Comparison of ENCODE assay signal across 8 mouse cellular contexts in genomic region chr4:147809292-147809965, GRCm38 (mm10). TPM values are rescaled to one million over a fixed set of nuclear protein-coding genes. Genes with fewer than 3 reads are reported as not detected.
DNase-seq lines count a peak whose midpoint lies in the region; ATAC-seq and TF ChIP-seq lines count a peak whose summit lies in the region.
"Not testable (repeated sequence)": the region's sequence is repeated elsewhere in the genome, so short reads cannot be mapped to it uniquely, and the experiment has no call there.

Gene Zfp984, minus strand, starts transcription at chr4:147809788.

- peak within 1 kb of the TSS; percentile 63 for H3K9ac ChIP-seq in ES-E14 (ENCODE audit: insufficient read depth, low read depth, low read length, poor library complexity, severe bottlenecking)
- peak within 1 kb of the TSS; percentile 68 for H3K9ac ChIP-seq in hindbrain, embryonic 13.5 days
- H3K9ac ChIP-seq in neural tube, embryonic 13.5 days = peak within 1 kb of the TSS; percentile 68

- ATAC-seq in hindbrain, embryonic 13.5 days (ENCODE audit: low FRiP score); neural tube, embryonic 13.5 days (ENCODE audit: low read depth): not testable (repeated sequence)

- H3K9me3 ChIP-seq in ES-E14 (ENCODE audit: control insufficient read depth, insufficient read depth, low read depth, low read length); hindbrain, embryonic 13.5 days; neural tube, embryonic 13.5 days: not testable (repeated sequence)

- TF ChIP-seq CTCF in thymus, adult 2 months (IDR thresholded peaks at IDR 0.05; ENCODE audit: borderline replicate concordance, control insufficient read depth, extremely low read depth, insufficient read depth, low read length, poor library complexity) = not testable (repeated sequence)

- TF ChIP-seq POLR2A in thymus, adult 2 months (IDR thresholded peaks at IDR 0.05; ENCODE audit: control insufficient read depth, extremely low read depth, insufficient read depth, low read length, poor library complexity) = not testable (repeated sequence)

- H3K4me3 ChIP-seq in ES-E14 (ENCODE audit: insufficient read depth in 1 of 2, low read depth in 1 of 2, low read length in 2 of 2, poor library complexity in 1 of 2, severe bottlenecking in 1 of 2) = peak within 1 kb of the TSS; percentile 47 to 66
- peak within 1 kb of the TSS; percentile 45 for H3K4me3 ChIP-seq in hindbrain, embryonic 13.5 days
- peak within 1 kb of the TSS; percentile 42 for H3K4me3 ChIP-seq in neural tube, embryonic 13.5 days
- peak within 1 kb of the TSS; percentile 50 for H3K4me3 ChIP-seq in thymus, adult 2 months (ENCODE audit: control insufficient read depth, insufficient read depth, low read length)

- in situ Hi-C loops in ES-E14 (cut with MboI; ENCODE audit: low sequenced_read_pairs in 2 of 2, unreplicated experiment in 2 of 2) = loop anchor here in 1 of 2 experiments (25.0 kb wide), 1 partner anchor 372 kb away; no protein-coding TSS in a partner anchor

- H3K4me2 ChIP-seq in hindbrain, embryonic 13.5 days = peak within 1 kb of the TSS; percentile 65
- peak within 1 kb of the TSS; percentile 67 for H3K4me2 ChIP-seq in neural tube, embryonic 13.5 days

- 0 out of 2 replicates have a peak within 1 kb of the TSS, but pooled peaks have one; percentile 71 for H3K27ac ChIP-seq in ES-E14 (ENCODE audit: insufficient read depth, low read depth, low read length, poor library complexity, severe bottlenecking)
- peak within 1 kb of the TSS; percentile 19; the same call in 1 of the 2 replicates for H3K27ac ChIP-seq in hindbrain, embryonic 13.5 days
- not testable (repeated sequence) for H3K27ac ChIP-seq in neural tube, embryonic 13.5 days (replicated peaks)
- H3K27ac ChIP-seq in thymus, adult 2 months (ENCODE audit: control insufficient read depth, insufficient read depth, low read length) = peak within 1 kb of the TSS; percentile 66; the same call in 1 of the 2 replicates

- WGBS in hindbrain, embryonic 13.5 days = 14% methylated on average over 15 of the region's 15 CpGs
- WGBS in large intestine, adult 2 months = 10% methylated on average over 15 of the region's 15 CpGs
- 9% methylated on average over 15 of the region's 15 CpGs for WGBS in neural tube, embryonic 13.5 days
- WGBS in thymus, adult 2 months = 17% methylated on average over 15 of the region's 15 CpGs

- not testable (repeated sequence) for H3K27me3 ChIP-seq in hindbrain, embryonic 13.5 days; neural tube, embryonic 13.5 days; thymus, adult 2 months (ENCODE audit: control insufficient read depth, insufficient read depth, low read length)

- H3K4me1 ChIP-seq in ES-E14 (ENCODE audit: control insufficient read depth in 2 of 2, insufficient read depth in 2 of 2, low read length in 2 of 2, poor library complexity in 1 of 2); hindbrain, embryonic 13.5 days (replicated peaks); neural tube, embryonic 13.5 days (replicated peaks); thymus, adult 2 months (replicated peaks; ENCODE audit: control insufficient read depth, insufficient read depth, low read length): not testable (repeated sequence)

- H3K36me3 ChIP-seq in ES-E14 (ENCODE audit: control insufficient read depth, insufficient read depth, low read length, poor library complexity, severe bottlenecking); hindbrain, embryonic 13.5 days; neural tube, embryonic 13.5 days; thymus, adult 2 months (ENCODE audit: control insufficient read depth, insufficient read depth, low read length): not testable (repeated sequence)

- peak; percentile 70 for DNase-seq in ES-E14 (ENCODE audit: low read depth, low spot score)
- DNase-seq in embryo, embryonic 10 days (ENCODE audit: low spot score) = peak; percentile 82
- peak; percentile 16 for DNase-seq in gastrocnemius, postnatal 10 days
- DNase-seq in large intestine, adult 2 months (ENCODE audit: low read depth, low spot score) = peak; percentile 28
- peak; percentile 43 for DNase-seq in lung, postnatal 14 days
- DNase-seq in thymus, adult 2 months = peak; percentile 58

RNA-seq across cellular contexts. Expression of gene Zfp984, which starts in this region (rescaled TPM):
- 40.9 and 42.6 TPM in 2 replicates for total RNA-seq in ES-E14 (2012; rRNA removed)
- total RNA-seq in gastrocnemius, postnatal 10 days (2021) = 1 to 10 TPM; 1.5 to 2.3 TPM
- polyA plus RNA-seq in hindbrain, embryonic 13.5 days (2015; fragmentation: Nextera tagmentation; extraction: Ambion mirVana) = 4.1 and 4.8 TPM in 2 replicates
- 0.70 and 0.71 TPM in 2 replicates for polyA plus RNA-seq in large intestine, adult 2 months (2012; rRNA removed)
- polyA plus RNA-seq in neural tube, embryonic 13.5 days (2015; fragmentation: Nextera tagmentation; extraction: Ambion mirVana) = 3.7 and 5.0 TPM in 2 replicates
- polyA plus RNA-seq in thymus, adult 2 months (2012; rRNA removed) = 0.84 and 1.3 TPM in 2 replicates

Comparison
In these comparisons a context has a peak if more than half of its experiments do, and no peak if none do; other contexts are left out.
1. RNA of gene Zfp984 (total RNA-seq): 40.9 to 42.6 TPM in ES-E14; 1.5 to 2.3 TPM in gastrocnemius, postnatal 10 days; every median in the first group is over 10 times any median in the second.
2. Peak in DNase-seq in large intestine, adult 2 months; RNA of the gene not detected or under 1 TPM.
3. DNase-seq: peak in every context shown above with its lines; median percentile 82 in embryo, embryonic 10 days; 70 in ES-E14; 58 in thymus, adult 2 months; 43 in lung, postnatal 14 days; 28 in large intestine, adult 2 months; 16 in gastrocnemius, postnatal 10 days.
4. Peak in every context shown above with its lines, with median percentiles within 50 percentile points of each other: H3K4me3 ChIP-seq and H3K9ac ChIP-seq.